Mouse (Mus musculus) urinary bladder, postnatal 4 days (tissue): ENCODE data around the gene Tmprss15.

ENCODE experiments used
- DNase-seq, 2 experiments: peaks; one replicate each; pipeline ENCODE4 v3.0.0; 2021 to 2022; ENCODE audit warnings: low spot score in 2 of 2

The Tmprss15 gene

DNA sequence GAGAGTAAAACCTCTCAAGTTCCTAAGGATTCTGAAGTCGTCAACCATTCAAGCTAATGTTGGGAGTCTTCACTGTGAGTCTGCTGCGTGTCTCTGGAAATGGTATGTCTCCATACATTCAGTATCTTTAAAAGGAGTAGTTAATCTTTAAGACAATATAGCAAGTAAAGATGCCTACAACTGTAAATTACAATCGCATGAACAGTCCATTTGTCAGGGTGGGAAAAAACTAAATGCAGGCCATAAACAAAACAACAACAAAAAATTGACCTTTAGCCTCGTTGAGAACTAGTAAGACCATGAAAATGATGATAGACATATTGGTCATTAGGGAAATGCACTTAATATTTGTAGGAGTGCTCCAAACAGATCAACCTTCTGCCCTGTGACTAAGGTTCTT, at the start of gene Tmprss15:
Tmprss15 (minus strand) TSS at position 101 of the 400 bp plus-strand sequence.
- DNase-seq = no peak

DNA sequence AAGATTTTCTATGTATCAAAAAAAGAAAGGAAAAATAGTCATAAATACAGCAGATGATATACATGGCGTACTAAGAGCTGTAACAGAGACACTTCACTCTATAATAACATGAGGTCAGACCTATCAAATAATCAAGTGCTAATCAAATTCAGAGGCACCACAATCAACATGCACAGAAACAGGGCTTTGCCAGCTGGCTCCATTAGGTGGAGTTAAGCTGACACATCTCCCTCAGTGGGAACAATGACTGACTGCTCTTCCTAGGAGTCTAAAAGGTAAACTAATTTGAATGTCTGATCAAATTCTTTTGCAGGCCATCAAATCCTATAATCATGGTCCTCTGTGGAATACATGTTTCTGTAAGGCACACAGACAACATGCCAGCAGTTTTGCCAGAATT, 24.0 kb upstream of the Tmprss15 start:
- no peak for DNase-seq

DNA sequence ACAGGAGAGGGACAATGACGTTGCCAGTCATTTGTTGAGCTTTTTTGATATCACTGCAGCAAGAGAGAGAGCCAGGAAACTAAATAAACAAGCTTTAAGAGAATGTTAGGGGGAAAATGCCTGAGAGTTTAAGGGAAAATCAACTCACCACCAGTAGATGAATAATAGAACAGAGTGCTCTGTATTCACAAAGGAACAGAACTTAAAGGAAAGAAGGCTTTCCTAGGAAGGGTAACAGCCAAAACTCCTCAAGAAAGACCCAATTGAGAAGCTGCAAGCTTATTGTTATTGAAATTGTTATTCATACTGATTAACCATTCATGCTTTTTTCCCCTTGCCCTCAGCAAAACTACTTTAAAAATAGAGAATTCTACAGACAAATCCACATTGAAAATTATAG, 18.6 kb upstream of the Tmprss15 start:
- no peak for DNase-seq

DNA sequence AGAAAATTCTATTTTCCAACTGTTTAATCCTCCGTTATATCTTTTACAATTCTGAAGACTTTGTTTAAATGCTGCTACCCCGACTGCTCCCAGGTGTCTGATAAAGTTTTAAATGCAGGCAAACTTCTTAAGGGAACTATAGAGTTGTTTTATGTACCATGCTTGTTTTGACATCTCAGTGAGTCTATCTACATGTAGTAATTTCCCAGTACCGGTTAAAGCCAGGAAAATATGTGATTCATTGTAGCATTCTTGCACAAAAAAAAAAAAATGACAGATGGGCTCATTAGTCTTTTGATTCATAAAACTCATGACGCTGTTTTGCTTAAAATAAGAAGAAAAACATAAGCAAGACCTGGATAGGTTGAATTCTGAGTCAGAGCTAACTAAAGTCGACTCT, 18.1 kb upstream of the Tmprss15 start:
- no peak for DNase-seq

DNA sequence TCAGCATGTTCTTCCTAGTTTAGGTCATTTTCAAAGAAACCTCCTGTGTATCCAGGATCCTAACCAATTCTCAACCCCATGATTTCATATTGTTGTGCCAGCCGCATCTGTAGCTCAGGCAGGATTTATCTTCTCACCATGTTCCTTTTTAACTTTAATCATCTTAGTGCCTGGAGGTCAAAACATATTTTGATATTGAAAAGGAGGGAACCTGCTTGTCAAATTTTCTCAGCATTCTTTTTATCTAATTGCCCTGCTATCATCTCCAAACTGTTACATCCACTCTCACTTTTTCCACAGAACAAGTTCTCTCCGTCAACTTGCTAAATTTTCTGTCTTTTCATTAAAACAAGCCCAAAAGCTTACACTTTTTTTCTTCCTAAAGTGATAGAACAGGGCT, 9.4 kb upstream of the Tmprss15 start:
- DNase-seq = no peak

DNA sequence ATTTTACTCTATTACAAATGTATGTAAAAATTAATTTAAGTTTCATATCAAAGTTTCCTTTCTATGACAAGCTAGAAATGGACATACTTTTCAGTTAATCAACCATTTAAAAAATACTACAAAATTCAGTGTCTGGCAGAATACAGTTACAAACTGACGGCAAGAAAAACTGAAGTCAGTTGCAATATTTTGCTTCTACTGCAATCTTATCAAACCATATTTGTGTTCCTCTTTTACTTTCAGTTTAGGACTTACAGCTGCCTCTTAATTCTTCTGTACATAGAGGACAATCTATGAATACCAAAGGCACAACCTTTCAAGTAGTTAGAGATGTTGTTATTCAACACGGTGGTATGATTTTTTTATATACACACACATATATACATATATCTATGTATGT, 7.4 kb upstream of the Tmprss15 start:
- DNase-seq = no peak

DNA sequence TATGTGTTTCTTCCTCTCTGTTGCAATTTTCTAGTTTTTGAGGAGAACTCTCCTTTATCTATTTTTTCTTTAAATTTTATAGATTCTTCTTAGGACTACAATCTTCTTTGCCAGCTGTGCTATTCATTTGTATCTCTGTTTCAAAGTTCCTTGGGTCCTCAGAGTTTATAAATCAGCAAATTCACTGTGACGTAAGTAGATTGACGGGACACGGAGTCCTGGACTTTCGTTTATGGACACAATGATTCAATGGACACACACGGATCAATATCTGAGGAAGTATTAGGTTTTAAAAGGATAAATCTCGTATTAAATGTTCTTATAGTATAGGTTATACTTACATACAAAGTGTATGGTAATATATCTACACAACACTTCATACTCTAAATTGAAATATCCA, 4.3 kb downstream of the Tmprss15 start:
- no peak for DNase-seq

DNA sequence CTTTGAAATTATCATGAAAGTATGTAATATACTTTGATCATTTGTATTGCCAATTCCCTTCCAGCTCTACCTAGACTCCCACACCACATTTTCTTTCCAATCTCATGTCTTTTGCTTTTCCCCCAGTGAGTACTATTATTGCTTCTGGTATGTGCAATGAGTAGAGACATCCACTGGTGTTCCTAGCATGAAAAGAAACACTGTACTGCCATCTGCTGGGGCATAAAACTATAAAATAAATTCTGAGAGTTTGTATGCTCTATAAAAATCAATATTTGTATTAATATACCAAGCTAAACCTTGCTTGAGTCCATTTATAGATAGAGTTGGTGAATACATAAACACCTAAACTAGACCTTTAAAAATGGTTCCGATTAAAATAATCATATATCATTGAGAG, 27.0 kb downstream of the Tmprss15 start:
- no peak for DNase-seq

DNA sequence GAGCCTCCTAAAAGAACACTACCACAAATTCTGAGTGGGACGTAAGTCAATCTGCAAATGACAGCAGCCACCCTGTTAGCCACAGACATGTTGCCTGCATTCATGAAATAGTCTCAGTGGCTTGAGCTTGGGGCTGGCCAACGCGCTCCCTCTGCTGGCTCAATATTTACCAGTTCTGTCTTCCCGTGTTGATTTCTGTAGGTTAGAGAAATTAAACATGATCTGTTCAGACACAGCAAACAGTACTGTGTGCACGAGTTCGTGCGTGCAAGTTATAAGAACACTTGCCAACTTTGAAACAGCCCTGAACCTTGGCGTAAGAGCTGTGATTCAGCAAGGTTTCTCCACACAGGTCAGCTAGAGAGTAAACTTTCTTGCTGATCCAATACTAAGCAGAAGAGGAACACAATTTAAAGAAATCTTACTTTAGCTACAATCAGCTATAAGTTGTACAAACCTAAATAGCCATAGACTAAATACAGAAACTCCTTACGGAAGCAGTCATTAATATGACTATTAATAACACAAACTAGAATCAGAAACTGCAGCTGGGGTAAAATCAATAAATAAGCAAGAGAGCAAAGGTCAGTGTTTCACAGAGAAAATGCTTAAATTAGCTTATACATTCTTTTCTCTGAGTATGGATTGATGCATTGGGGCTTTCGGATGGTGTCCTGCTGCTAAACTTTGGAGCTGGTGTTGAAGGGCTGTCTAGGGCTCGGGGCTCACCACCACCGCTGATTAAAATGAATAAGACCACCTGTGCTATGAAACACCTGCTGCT, 31.9 kb downstream of the Tmprss15 start:
- DNase-seq = peak in 1 of 2 experiments; percentile 17

DNA sequence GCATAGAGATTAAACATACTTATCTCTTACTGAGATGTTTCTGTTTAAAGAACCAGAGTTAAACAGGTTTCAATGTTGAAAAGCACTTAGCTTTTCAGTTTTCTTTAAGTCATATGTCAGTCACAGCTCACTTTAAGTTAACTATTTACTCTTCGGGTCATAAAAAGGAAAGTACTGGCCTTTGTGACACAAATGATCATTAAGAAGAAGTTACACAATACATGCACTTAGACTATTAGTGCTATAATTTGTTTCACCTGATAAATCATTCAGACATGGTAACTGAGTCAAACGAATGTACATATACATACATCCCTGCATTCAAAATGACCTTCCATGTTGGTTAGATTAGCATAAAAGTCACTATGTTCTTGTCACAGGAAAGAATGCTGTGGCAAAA, 58.3 kb downstream of the Tmprss15 start:
- DNase-seq = no peak

DNA sequence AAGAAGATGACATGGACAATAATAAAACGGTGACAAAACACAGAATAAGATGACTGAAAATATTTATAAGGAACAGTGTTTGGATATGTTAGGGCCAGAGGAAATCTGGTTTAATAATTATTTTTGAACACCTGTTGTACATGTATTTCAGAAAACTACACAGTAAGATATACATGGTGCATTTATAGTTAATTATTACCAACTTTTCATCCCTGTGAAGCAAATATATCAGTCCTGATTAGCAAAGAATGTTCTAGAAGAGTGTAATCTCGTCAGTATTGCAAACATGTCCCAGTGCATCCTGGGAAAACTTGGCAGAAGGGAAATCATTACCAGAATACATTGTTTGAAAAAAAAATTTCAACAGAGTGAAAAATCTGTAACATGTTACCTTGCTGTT, 88.1 kb downstream of the Tmprss15 start:
- no peak for DNase-seq

DNA sequence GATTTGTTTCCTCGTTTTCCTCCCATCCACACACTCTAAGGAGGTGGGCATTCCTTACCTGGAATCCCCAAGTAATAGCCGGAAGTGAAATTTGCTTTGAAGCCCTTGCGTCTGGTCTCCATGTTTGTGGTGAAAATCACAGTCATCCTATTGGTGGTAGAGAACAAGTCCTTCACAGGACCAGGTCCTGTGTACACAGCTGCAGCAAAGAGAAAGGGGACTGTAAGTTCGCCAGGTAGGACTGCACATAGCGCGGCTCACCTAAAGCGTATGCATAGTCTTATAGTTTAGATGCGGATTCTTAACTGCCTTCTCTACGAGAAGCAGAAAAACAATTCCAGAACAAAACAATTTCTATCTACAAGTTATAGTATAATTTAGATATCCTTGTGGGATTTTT, 89.2 kb downstream of the Tmprss15 start:
- no peak for DNase-seq

DNA sequence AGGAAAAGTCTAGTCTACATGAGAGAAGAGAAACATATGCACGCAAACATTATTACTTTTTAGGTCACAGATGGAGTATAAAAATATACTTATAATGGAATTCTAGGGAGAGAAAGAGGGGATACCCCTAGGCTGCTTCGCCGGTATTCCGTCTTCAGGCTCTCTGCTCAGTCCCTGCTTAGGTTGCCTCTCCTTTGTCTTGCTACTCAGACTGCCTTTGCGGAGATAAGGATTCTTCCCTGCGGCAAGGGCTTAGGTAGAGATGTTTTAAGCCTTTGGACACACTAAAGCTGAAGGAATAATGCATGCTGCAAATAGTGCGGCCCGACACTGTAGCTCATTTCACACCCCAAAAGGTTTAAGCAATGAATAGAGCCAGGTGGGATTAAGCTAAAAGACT, 114.5 kb downstream of the Tmprss15 start:
- no peak for DNase-seq

DNA sequence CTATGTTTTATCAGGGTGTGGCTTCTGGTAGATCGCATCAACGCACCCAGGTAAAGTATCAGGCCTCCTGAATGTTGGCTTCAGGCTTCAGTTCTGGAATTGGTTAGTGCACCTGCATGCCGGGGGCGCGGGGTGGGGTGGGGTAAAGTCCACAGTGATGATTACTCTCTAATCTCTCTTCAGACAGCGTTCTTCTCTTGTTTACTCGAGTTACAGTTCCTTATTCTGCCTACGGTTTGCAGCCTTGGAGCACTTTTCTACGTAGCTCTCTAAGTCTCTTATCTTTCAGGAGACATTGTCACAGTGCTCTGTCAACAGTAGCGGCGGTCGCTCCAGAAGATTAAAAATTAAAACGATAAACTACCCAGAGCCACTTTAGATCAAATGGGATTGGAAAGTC, 116.8 kb downstream of the Tmprss15 start:
- DNase-seq = no peak

DNA sequence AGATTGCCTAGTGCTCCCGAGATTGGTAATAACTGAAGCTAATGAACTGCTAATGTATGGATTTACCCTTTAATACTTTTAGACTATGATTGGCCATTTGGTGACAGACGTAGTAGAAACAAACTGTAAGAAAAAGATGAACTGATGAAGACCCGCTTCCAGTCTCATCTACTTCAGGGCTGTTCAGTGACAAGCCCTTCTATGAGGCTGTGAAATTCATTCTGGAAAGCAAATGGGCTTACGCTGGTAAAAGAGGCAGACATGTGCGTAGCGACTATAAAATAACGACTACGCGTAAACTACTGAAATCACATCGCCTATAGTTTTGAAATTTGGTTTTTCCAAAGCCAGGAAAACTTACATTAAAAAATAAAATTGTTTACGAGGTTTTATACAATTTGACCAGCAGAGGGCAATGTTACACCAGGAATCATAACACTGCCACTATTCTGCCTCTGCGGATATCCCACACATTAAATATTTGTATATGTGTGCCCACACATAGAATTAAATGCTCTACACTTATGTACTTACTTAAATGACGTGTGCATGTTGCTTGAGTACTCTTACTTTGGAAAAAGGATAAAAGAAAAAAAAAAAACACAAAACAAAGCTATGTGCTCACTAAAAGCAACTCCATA, 121.7 kb downstream of the Tmprss15 start:
- no peak for DNase-seq

DNA sequence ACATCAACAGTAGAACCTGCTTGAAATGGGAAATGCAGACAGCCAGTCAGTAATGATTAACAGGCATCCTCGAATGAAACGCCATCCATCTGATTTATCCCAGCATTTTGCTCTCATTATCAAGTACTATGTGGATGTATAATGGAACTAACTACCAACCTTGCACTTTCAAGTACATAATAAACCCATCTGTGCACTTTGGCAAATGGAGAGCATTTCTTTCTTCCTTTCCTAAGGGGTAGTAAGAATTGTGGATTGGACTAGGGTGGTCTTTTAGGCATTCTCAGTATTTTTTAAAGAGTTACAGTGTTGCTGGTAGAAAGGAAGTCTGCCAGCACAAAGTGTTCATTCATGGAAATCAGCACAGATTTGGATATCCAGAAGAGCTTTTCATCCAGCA, 133.5 kb downstream of the Tmprss15 start:
- DNase-seq = no peak

DNA sequence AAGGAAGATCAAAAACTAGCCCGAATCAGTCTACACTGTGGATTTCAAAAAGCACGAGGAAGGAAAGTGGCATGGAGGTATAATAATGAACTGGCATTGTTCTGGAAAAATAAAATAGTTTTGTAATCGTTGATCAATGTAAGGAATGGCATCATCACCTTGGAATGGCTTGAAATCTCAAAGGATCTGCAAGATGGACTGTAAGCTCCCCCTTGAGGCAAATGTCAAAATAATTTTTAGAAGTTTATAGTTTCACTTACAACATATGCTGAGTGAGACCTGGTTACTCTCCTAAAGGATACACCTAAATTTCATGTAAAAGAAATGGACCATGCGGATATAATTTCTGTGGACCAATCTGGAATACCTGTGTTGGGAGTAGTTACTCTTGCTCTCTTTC, 140.5 kb downstream of the Tmprss15 start:
- DNase-seq = no peak

DNA sequence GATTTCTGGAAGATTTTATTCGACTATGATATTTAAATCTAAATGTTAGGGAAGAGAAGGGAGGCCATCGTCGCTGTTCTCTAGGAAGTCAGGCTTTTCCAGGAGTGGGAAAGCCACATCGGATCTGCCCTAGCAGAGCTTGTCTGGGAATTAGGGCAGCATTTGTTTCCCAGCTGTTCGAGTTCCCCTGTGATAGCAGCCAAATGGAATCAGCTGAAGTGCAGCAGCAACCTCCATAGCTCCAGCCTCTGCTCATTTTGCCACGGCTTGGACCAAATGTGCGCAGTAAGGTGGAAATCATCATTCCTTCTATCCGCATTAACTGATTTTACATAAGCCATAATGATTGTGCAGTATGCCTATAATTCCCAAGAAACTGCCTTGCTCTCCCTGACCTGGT, 153.1 kb downstream of the Tmprss15 start:
- no peak for DNase-seq

DNA sequence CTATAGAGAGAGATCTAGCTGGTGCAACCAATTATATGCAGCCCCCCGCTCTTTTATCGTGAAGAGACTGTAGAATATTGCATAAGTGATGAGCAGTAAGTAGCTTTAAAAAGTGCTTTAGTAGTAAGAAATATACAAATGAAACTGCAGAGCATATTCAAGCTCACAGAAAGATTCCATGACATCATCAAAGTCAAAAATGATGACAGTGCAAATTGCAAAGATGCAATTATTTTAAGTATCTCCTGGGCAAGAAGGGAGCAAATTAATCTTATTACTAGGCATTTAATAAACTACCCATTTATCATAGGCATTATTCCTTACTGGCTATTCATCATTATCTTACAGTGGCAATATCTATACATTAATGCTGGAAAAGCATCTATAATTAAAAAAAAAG, 156.6 kb downstream of the Tmprss15 start:
- DNase-seq = no peak

DNA sequence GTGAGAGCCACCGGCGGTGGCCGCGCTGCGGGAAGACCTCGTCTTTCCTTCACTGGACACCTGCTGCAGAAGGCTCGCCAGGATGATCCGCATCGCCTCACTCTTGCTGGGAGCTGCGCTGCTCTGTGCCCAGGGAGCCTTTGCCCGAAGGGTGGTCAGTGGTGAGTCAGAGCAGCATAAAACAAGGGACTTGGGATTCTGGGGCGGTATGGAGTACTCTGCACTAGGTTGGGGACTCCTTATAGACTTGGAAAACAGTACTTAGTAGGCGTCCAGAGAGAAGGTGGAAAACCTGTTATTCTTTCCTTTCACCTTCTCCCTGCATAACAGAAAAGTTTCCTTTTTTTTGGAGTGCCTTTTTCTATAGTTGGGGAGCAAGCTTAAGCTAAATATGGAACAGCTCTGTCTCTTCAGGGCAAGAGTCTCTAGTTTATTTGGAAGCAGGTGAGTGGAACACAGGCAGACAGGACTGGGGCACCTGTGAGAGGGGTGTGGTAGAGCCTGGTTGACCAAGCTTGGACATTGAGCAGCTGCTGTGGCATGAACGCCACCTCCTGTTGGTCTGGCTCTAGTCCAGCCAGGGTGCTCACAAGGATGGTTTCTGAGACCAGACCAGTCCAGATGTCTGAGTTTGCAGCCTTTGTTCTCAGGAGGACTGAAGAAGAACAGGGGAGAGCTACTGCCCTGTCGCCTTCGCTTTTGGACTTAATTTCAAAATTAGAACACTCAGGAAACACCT, 159.4 kb downstream of the Tmprss15 start:
- DNase-seq = no peak

DNA sequence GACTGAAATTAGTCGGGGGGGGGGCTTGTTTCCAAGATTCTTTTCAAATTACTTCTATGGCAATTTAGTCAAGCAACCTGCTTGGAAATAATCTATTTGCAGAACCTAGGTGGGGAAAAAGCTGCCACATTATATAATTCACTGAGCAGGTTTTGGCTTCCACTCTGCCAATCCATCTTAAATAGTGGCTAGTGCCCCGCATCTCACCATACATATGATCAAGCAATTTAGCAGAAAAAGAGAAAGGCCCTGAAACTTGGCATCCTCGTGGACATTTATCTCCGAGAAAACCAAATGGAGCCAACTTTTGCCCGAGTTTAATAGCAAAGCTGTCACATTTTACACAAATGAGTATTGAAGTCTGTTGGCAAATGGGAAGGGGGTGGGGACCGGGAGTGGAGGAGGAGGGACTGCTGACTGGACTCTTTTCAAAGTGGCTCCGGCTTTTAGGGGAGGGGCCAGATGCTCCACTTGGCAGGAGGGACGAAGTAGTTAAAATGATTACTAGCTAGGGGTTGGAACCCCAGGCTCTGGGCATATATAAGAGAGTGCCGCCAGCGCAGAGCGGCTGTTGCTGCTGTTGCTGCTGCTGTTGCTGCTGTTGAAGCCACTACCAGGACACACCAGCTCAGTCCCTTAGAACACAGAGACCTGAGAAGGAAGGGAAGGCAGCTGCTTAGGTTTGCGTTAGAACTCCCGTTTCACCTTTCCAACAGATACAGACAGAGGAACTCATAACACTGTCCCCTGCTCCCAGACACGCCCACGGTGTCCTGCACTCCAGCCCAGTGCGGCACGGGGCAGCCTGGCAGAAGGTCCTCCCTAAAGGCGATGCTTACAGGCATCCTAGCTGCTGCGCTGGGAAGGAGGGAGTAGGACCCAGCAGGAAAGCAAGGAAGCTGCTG, 160.3 kb downstream of the Tmprss15 start, which contains the start of gene Chodl:
Chodl (plus strand) TSS at position 567 of the 905 bp plus-strand sequence.
- DNase-seq = peak in 1 of 2 experiments; percentile 23

DNA sequence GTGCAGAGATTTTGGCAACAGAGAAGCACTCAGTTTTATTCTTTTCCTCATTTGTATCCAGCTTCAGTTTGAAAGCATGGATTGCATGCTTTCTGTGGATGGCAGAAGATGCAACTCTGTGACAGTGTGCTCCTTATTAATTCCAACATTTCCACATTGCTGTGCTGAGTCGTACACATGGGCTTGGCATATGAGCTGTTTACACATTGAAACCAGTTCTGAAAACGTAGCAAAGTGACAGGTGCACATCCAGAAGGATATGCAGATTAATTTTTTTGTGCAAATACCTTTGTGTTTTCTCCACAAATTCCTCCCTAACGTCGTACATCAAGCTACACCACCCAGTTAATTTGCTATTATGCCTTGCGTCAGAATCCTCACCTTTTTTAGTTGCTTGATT, 168.3 kb downstream of the Tmprss15 start:
- DNase-seq = no peak
